Mouse (Mus musculus) ES-E14 (cell line): ENCODE measurements around the gene Adgrv1.

Experiments
- CHD2 ChIP-seq: IDR thresholded peaks from 2 replicates; pipeline ENCODE4 v1.6.1; 2014; ENCODE audit warnings: mild to moderate bottlenecking, low read depth, low read length, inconsistent platforms
- MAFK ChIP-seq: IDR thresholded peaks from 2 replicates; pipeline ENCODE4 v1.6.1; 2014; ENCODE audit warnings: mild to moderate bottlenecking, low read depth, low read length, inconsistent platforms; ENCODE audit not compliant: insufficient read depth
- ZNF384 ChIP-seq: IDR thresholded peaks from 2 replicates; pipeline ENCODE4 v1.6.1; 2012; ENCODE audit warnings: low read depth, low read length, inconsistent platforms

GRCm38 (mm10) chr13:81369564-81369963, 263.4 kb downstream of the Adgrv1 start:
- TF ChIP-seq ZNF384 (peak; percentile 90), MAFK (no peak), CHD2 (no peak)
